Mouse (Mus musculus): ENCODE data around the gene Bean1. TPM values are rescaled to one million over a fixed set of nuclear protein-coding genes. Genes with fewer than 3 reads are reported as not detected.

Gene Bean1
- total and polyA plus RNA-seq, 3 experiments: not detected

DNA sequence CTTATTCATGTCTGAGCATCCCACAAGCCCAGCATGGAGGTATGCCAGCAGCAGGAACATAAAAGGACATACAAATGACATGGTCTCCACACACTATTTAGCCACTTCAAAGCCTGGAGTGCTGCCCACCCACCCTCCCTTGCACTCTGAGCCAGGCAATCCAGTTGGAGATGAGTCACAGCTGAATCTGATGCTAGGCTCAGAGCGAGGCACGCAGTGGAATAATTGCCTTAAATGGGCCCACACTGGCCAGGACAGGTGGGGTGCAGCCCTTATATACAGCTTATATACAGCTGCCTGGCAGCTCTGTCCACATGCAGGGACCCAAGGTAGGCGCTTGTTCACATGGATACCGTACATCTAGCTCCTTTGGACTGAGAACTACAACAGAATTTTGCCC is 6.8 kb downstream of the Bean1 start:
- no peaks in the 10 kb centered on the region for H3K4me1 ChIP-seq (ENCODE audit: control insufficient read depth in 1 of 2, insufficient read depth in 2 of 2, low read length in 2 of 2)
- H3K36me3 ChIP-seq (ENCODE audit: control insufficient read depth in 1 of 2, insufficient read depth in 2 of 2, low read length in 2 of 2): no peaks in the 10 kb centered on the region
- no peak overlapping the region for H3K4me3 ChIP-seq (ENCODE audit: control insufficient read depth in 1 of 2, insufficient read depth in 1 of 2, low read depth in 2 of 2, low read length in 2 of 2)
- no peaks in the 10 kb centered on the region for H3K79me2 ChIP-seq (ENCODE audit: control insufficient read depth, insufficient read depth, low read length, poor library complexity)
- H3K27ac ChIP-seq (ENCODE audit: control insufficient read depth, low read depth, low read length): no peak overlapping the region
- H3K27me3 ChIP-seq (ENCODE audit: control insufficient read depth in 1 of 2, insufficient read depth in 2 of 2, low read length in 2 of 2): no peaks in the 10 kb centered on the region
- no peak for DNase-seq (ENCODE audit: low read depth, low spot score)
- no peak overlapping the region for H3K9ac ChIP-seq (ENCODE audit: control insufficient read depth, low read depth, low read length, poor library complexity, severe bottlenecking)
- TF ChIP-seq HCFC1 (IDR thresholded peaks at IDR 0.05; ENCODE audit: low read depth, low read length): no peak
- no peak for TF ChIP-seq E2F4 (IDR thresholded peaks at IDR 0.05; ENCODE audit: borderline replicate concordance, low read depth, low read length)
- no peak for TF ChIP-seq USF2 (IDR thresholded peaks at IDR 0.05; ENCODE audit: borderline replicate concordance in 1 of 2, insufficient read depth in 1 of 2, low read depth in 1 of 2, low read length in 2 of 2)
- no peak for TF ChIP-seq ZC3H11A (IDR thresholded peaks at IDR 0.05; ENCODE audit: low read depth, low read length)
- no peak for TF ChIP-seq ETS1 (IDR thresholded peaks at IDR 0.05; ENCODE audit: low read depth, low read length)
- no peak for TF ChIP-seq ZMIZ1 (IDR thresholded peaks at IDR 0.05; ENCODE audit: low read depth, low read length)
- TF ChIP-seq USF1 (IDR thresholded peaks at IDR 0.05; ENCODE audit: low read depth, low read length): no peak
- H3K9me3 ChIP-seq (replicated peaks; ENCODE audit: insufficient read depth, low read length): no peaks in the 10 kb centered on the region

DNA sequence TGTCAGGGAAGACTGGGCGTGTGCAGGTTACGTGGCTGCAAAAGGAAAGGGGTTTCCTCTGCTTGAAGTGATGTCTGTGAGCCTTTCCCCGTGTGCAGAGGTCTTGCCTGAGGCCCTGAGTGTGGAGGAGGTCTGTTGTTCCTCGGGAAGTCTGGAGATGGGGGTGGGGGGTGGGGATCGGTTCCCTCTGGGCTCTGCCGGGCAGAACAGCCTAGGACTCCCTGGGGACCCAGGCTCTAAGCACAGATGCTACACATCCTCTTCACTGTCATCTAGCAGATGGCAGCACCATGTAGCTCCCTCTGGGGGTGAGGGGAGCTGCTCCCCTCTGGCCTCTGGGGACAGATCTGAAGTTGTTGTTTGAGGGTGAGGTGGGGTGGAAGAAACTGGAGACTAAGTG is 14.7 kb downstream of the Bean1 start:
- H3K4me1 ChIP-seq (ENCODE audit: control insufficient read depth in 1 of 2, insufficient read depth in 2 of 2, low read length in 2 of 2): no peaks in the 10 kb centered on the region
- H3K4me3 ChIP-seq (ENCODE audit: control insufficient read depth in 1 of 2, insufficient read depth in 1 of 2, low read depth in 2 of 2, low read length in 2 of 2): no peak overlapping the region
- no peaks in the 10 kb centered on the region for H3K36me3 ChIP-seq (ENCODE audit: control insufficient read depth in 1 of 2, insufficient read depth in 2 of 2, low read length in 2 of 2)
- no peak for DNase-seq (ENCODE audit: low read depth, low spot score)
- no peaks in the 10 kb centered on the region for H3K27me3 ChIP-seq (ENCODE audit: control insufficient read depth in 1 of 2, insufficient read depth in 2 of 2, low read length in 2 of 2)
- no peak overlapping the region for H3K27ac ChIP-seq (ENCODE audit: control insufficient read depth, low read depth, low read length)
- no peak overlapping the region for H3K9ac ChIP-seq (ENCODE audit: control insufficient read depth, low read depth, low read length, poor library complexity, severe bottlenecking)
- TF ChIP-seq POLR2AphosphoS2 (IDR thresholded peaks at IDR 0.05; ENCODE audit: low read length): no peak
- TF ChIP-seq MAFK (IDR thresholded peaks at IDR 0.05; ENCODE audit: borderline replicate concordance, low read depth, low read length): no peak
- TF ChIP-seq NELFE (IDR thresholded peaks at IDR 0.05; ENCODE audit: low read depth, low read length): no peak
- no peaks in the 10 kb centered on the region for H3K9me3 ChIP-seq (replicated peaks; ENCODE audit: insufficient read depth, low read length)
- H3K79me2 ChIP-seq (ENCODE audit: control insufficient read depth, insufficient read depth, low read length, poor library complexity): no peaks in the 10 kb centered on the region

GRCm38 (mm10) chr8:104186827-104187226 is 16.6 kb downstream of the Bean1 start:
- Histone ChIP-seq H3K9ac (ENCODE audit: control insufficient read depth, low read depth, low read length, poor library complexity, severe bottlenecking) (no peak overlapping the region), H3K36me3 (ENCODE audit: control insufficient read depth in 1 of 2, insufficient read depth in 2 of 2, low read length in 2 of 2) (no peaks in the 10 kb centered on the region), H3K79me2 (ENCODE audit: control insufficient read depth, insufficient read depth, low read length, poor library complexity) (no peaks in the 10 kb centered on the region), H3K9me3 (replicated peaks; ENCODE audit: insufficient read depth, low read length) (no peaks in the 10 kb centered on the region), H3K27ac (ENCODE audit: control insufficient read depth, low read depth, low read length) (no peak overlapping the region), H3K4me3 (ENCODE audit: control insufficient read depth in 1 of 2, insufficient read depth in 1 of 2, low read depth in 2 of 2, low read length in 2 of 2) (no peak overlapping the region), H3K27me3 (ENCODE audit: control insufficient read depth in 1 of 2, insufficient read depth in 2 of 2, low read length in 2 of 2) (no peaks in the 10 kb centered on the region), H3K4me1 (ENCODE audit: control insufficient read depth in 1 of 2, insufficient read depth in 2 of 2, low read length in 2 of 2) (no peaks in the 10 kb centered on the region)
- no peak for DNase-seq (ENCODE audit: low read depth, low spot score)
- TF ChIP-seq MYB (IDR thresholded peaks at IDR 0.05; ENCODE audit: low read depth, low read length): no peak
- TF ChIP-seq CHD1 (IDR thresholded peaks at IDR 0.05; ENCODE audit: low read depth, low read length): no peak
- no peak for TF ChIP-seq POLR2A (IDR thresholded peaks at IDR 0.05; ENCODE audit: control insufficient read depth in 1 of 2, insufficient read depth in 1 of 2, low read depth in 1 of 2, low read length in 2 of 2, poor library complexity in 1 of 2)
- TF ChIP-seq ZKSCAN1 (IDR thresholded peaks at IDR 0.05; ENCODE audit: low read depth, low read length): no peak
